Mouse (Mus musculus) cerebellum, adult 2 months (tissue): ENCODE measurements around the gene Slc26a9.

Experiments
- CTCF ChIP-seq: fragments of 200-500 bp; IDR thresholded peaks from 2 replicates; pipeline ENCODE4 v1.5.1; 2011; ENCODE audit warnings: low read depth, mild to moderate bottlenecking, control low read depth, low read length, moderate library complexity, borderline replicate concordance; ENCODE audit not compliant: insufficient read depth
- POLR2A ChIP-seq: fragments of 200-500 bp; IDR thresholded peaks from 2 replicates; pipeline ENCODE4 v1.6.1; 2011; ENCODE audit warnings: low read length, control low read depth, borderline replicate concordance; ENCODE audit not compliant: insufficient read depth

DNA sequence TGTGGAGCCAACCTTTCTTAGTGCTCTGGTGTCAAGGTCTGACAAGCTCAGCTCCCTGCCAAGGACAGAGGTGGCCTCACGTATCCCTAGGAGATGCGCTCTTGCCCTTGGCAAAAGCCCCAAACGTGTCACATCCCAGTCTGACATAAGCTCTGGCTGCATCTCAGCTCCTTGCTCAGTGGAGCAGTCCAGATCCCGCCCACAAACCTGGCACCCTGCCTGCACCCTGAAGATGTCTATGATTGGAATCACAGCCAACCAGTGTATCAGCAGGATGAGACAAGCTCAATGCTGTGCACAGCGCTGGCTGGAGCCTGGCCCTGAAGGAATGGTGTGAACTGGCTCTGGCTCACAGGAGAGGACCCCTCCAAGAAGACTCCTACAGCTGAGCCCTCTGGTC is 6.6 kb upstream of the Slc26a9 start:
- TF ChIP-seq CTCF (no peak), POLR2A (no peak)
